Mouse (Mus musculus): Measurements from ENCODE around the gene Trappc12. TPM values are rescaled to one million over a fixed set of nuclear protein-coding genes. Genes with fewer than 3 reads are reported as not detected.

Trappc12 gene
- total RNA-seq, 1 experiment from 2014 or later = 41.9 TPM

Other genes with a start within 250 kb of the Trappc12 start
- 0.58 and 0.98 TPM in 2 replicates for gene Dcdc2c, start 198.1 kb downstream of the Trappc12 start, total RNA-seq (2017)
- gene Allc, start 167.9 kb downstream of the Trappc12 start, total RNA-seq (2017) = not detected in 2 replicates
- not detected in 2 replicates for gene Colec11, start 127.1 kb downstream of the Trappc12 start, total RNA-seq (2017)
- gene Rps7, start 114.5 kb downstream of the Trappc12 start, total RNA-seq (2017) = 1,783 and 2,010 TPM in 2 replicates
- gene Rnaseh1, start 100.9 kb downstream of the Trappc12 start, total RNA-seq (2017) = 17.7 and 18.0 TPM in 2 replicates
- 7.4 and 10.9 TPM in 2 replicates for gene Adi1, start 75.2 kb downstream of the Trappc12 start, total RNA-seq (2017)
- 13.0 and 23.3 TPM in 2 replicates for gene Eipr1, start 1.3 kb upstream of the Trappc12 start, total RNA-seq (2017)